Mouse (Mus musculus) common myeloid progenitor, adult 5-6 weeks (primary cell): Measurements from ENCODE around the gene Cnpy3. TPM values are rescaled to one million over a fixed set of nuclear protein-coding genes. Genes with fewer than 3 reads are reported as not detected.
"Not testable (repeated sequence)": the region's sequence is repeated elsewhere in the genome, so short reads cannot be mapped to it uniquely, and the experiment has no call there.

Source experiments
- ATAC-seq: replicated peaks from 2 replicates; pipeline ENCODE4 v1.8.0; 2016; ENCODE audit warnings: low read depth, mild to moderate bottlenecking, moderate TSS enrichment, inconsistent platforms; ENCODE audit not compliant: poor library complexity, severe bottlenecking
- total RNA-seq: library from RNA; stranded (forward); fragments of 200-1000, 187-1606 nt; gene quantifications from 2 replicates; pipeline ENCODE4 v1.2.3, GENCODE M21; 2017

Cnpy3 gene
- total RNA-seq, 1 experiment from 2014 or later, result 76.0 TPM

- ATAC-seq, result no peak
Observed at GRCm38 (mm10) chr17:46770546-46770945, 18.5 kb upstream of the Cnpy3 start.

GRCm38 (mm10) chr17:46767868-46768267 lies 15.9 kb upstream of the Cnpy3 start:
- 0 out of 2 replicates have a peak, but pooled peaks have one; percentile 13 for ATAC-seq

- ATAC-seq, result not testable (repeated sequence)
Observed at GRCm38 (mm10) chr17:46764916-46765315, 12.9 kb upstream of the Cnpy3 start.

GRCm38 (mm10) chr17:46763544-46763943 lies 11.5 kb upstream of the Cnpy3 start, which contains the start of gene Ptcra:
Ptcra (minus strand) TSS chr17:46763712.
- ATAC-seq, result no peak

GRCm38 (mm10) chr17:46758753-46759152 lies 6.7 kb upstream of the Cnpy3 start:
- no peak for ATAC-seq

- ATAC-seq, result peak; percentile 77
Observed at GRCm38 (mm10) chr17:46751056-46751793, 789 bp downstream of the Cnpy3 start.

- no peak for ATAC-seq
Observed at GRCm38 (mm10) chr17:46750580-46750979, 1.4 kb downstream of the Cnpy3 start.

- no peak for ATAC-seq
Observed at GRCm38 (mm10) chr17:46749282-46749681, 2.7 kb downstream of the Cnpy3 start.

- ATAC-seq, result no peak
Observed at GRCm38 (mm10) chr17:46747806-46748205, 4.2 kb downstream of the Cnpy3 start.

- ATAC-seq, result no peak
Observed at GRCm38 (mm10) chr17:46747234-46747633, 4.8 kb downstream of the Cnpy3 start.

GRCm38 (mm10) chr17:46745506-46745905 lies 6.5 kb downstream of the Cnpy3 start:
- ATAC-seq, result no peak

- ATAC-seq, result no peak
Observed at GRCm38 (mm10) chr17:46742986-46743385, 9.0 kb downstream of the Cnpy3 start.

- no peak for ATAC-seq
Observed at GRCm38 (mm10) chr17:46741305-46741704, 10.7 kb downstream of the Cnpy3 start.

GRCm38 (mm10) chr17:46736160-46736559 lies 15.9 kb downstream of the Cnpy3 start:
- peak; percentile 56; the same call in 1 of the 2 replicates for ATAC-seq

GRCm38 (mm10) chr17:46735287-46735686 lies 16.7 kb downstream of the Cnpy3 start:
- ATAC-seq, result no peak

GRCm38 (mm10) chr17:46734055-46734454 lies 18.0 kb downstream of the Cnpy3 start:
- no peak for ATAC-seq

GRCm38 (mm10) chr17:46728904-46729318 lies 23.1 kb downstream of the Cnpy3 start, which contains the start of gene Gnmt:
Gnmt (minus strand) TSS chr17:46729168.
- ATAC-seq, result no peak

GRCm38 (mm10) chr17:46728496-46728895 lies 23.5 kb downstream of the Cnpy3 start:
- no peak for ATAC-seq

- no peak for ATAC-seq
Observed at GRCm38 (mm10) chr17:46728021-46728420, 24.0 kb downstream of the Cnpy3 start.

- ATAC-seq, result no peak
Observed at GRCm38 (mm10) chr17:46727271-46727670, 24.7 kb downstream of the Cnpy3 start.

- no peak for ATAC-seq
Observed at GRCm38 (mm10) chr17:46725731-46726645, 26.0 kb downstream of the Cnpy3 start.
